Mouse (Mus musculus): Measurements from ENCODE around the gene Sptan1.

Sptan1 gene

DNA sequence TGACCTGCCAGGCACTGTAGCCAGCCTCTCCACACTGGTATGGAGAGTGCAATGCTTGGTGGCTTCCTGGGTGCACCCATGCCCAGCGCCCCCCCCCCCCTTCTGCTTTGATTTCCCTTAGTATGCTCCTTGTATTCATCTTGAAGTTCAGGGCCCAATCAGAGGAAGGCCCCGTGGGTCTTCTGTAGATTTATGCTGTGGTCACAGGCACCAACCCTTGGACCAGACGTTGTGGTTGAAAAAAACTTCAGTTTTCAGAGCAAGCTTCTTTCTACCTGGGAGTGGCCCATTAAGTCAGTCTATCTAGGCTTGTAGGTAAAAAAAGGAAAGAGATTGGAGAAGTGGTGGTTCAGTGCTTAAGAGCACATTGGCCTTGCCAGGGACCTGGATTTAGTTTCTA lies 98.4 kb downstream of the Sptan1 start:
- ChIA-PET CTCF (interaction anchor here in 1 of 4 experiments (1.0 kb wide), 1 partner anchor 15 kb away, joined by 4 read pairs; the partner anchor contains the start of gene Wdr34), POLR2A (interaction anchor here in 3 of 4 experiments (0.7 to 5.6 kb wide), 27 partner anchors 10 to 445 kb away, joined by 3 to 156 read pairs (median 11); partner anchors contain the start of genes Pkn3 (in 3 of the 3), Wdr34 (in 3 of the 3), Tbc1d13 (in 2 of the 3) and Endog (in 1 of the 3))

DNA sequence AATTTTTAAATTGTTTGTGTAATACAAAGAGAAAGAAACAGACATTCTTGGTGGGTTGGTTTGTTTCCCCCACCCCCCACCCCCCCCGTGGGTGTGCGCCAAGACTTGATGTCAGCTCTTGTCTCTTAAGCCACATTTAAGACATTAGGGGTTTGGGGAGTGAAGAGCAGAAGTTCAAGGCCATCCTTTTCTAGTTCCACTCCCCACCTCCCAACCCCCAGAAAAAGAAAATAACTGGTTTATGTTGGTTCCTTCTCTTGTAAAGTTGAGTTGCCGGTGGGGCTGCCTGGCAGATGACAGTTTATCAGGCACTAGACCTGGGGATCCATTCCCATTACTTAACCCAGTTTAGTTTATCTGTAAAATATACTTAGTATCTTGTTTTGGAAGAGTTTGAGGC lies 98.9 kb downstream of the Sptan1 start:
- ChIA-PET CTCF (interaction anchor here in 1 of 4 experiments (1.5 kb wide), 1 partner anchor 13 kb away, joined by 3 read pairs; the partner anchor contains the start of gene Pkn3), POLR2A (interaction anchor here (0.6 to 5.6 kb wide), 35 partner anchors 7 to 1962 kb away, joined by 3 to 156 read pairs (median 8); partner anchors contain the start of genes Wdr34 (in 4 of the 4), Pkn3 (in 3 of the 4), Set (in 2 of the 4) and Odf2 (in 1 of the 4))

DNA sequence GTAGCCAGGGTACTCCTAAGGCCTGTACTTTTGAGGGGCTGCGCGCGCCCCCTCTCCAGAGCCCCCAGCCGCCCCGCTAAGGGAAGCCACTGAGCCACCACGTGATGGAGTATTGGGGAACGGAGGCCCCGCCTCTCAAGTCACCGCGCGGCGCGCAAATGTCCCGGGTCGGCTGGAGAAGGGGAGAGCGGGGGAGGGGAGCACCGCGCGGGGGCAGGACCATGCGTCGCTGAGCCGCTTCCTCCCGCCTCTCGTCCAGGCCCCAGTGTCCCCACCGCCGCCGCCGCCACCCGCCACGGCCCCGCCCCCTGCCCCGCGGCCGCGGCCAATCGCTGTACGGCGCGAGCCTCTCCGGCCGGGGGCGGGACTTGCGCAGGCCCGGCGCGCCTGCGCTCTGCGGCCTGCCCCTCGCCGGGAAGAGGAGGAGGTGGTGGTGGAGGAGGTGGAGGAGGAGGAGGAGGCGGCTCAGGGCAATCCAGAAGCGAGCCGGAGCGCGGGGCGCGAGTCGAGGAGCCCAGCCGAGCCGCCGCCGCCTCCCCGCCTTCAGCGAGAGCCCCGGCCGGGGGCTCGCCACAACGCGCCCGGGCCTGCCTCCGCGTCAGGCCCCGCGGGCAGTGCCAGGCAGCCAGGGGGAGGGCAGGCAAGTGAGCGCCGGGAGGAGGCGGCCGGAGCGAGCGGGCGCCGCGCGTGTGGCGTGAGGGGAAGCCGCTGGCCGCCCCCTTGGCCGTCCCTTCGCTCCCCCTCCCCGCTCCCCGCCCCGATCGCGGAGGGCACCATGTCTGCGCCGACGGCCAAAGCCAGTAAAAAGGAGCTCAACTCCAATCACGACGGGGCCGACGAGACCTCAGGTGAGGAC lies 100.9 kb downstream of the Sptan1 start:
- POLR2A ChIA-PET = interaction anchor here in 3 of 4 experiments (0.6 to 5.6 kb wide), 32 partner anchors 8 to 246 kb away, joined by 3 to 156 read pairs (median 4); partner anchors contain the start of genes Pkn3 (in 3 of the 3), Wdr34 (in 3 of the 3), Set (in 2 of the 3) and Endog (in 1 of the 3)
- CTCF ChIA-PET = interaction anchor here in 1 of 4 experiments (0.6 kb wide), 1 partner anchor 279 kb away, joined by 14 read pairs; the partner anchor contains the start of gene Coq4

DNA sequence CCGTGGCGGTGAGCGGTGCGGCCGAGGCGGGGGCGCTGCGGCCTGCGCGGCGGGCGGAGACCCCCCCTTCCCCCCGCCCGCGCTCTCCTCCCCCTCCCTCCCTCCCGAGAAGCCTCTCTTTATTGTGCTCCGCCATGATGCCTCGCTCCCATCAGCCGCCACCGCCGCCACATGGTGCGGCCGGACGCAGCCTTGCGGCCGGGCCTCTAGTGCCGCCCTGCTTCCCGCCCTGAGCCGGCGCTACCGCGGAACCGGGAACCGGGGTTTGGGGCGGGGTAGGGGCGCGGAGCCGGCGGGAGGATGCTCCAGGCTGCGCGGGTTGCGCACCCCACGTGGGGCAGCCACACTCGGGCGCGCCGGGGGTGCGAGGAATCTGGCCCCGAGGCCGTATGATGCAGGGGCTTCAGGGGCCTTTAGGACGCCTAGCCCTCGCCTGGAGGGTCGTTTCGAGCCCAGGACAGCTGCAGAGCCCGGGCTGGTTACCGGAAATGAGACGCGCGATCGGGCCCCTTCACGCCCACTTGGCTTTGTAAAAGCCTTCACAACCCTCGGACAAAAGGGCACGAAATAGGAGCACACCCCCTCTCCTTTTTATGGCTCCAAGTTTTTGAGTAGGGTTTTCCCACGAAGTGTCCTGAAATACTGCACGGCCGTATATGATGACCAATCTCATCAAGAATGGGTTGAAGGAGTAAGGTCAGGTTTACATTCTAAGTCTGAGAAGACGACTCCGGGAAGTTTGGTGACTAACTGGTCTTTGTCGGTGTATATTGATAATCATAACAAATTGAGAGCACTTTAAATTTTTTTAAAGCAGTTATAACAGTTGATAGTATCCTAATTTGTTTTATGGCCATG lies 101.9 kb downstream of the Sptan1 start:
- CTCF ChIA-PET = interaction anchor here in 1 of 4 experiments (1.5 kb wide), 1 partner anchor 10 kb away, joined by 7 read pairs; the partner anchor contains the start of gene Pkn3

DNA sequence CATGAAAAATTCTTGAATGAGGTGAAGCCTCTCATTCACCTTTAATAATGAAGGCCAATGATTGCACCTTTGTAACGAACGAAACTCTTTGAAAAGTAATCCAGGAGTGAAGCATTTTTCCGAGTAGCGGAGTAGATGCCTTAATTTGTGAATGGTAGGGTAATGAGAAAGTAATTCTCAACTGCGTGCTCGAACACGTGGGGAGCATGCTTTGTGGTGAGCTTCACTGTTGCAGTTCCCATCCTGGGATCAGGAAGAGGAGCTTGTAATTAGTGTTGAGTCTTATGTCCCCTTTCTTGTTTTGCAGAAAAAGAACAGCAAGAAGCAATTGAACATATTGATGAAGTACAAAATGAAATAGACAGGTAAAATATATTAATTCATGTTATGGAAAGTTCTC lies 102.6 kb downstream of the Sptan1 start:
- CTCF ChIA-PET = interaction anchor here in 2 of 4 experiments (0.5 to 1.5 kb wide), 2 partner anchors 9 to 97 kb away, joined by 6 to 7 read pairs; partner anchors contain the start of gene Pkn3 (in 1 of the 2)
- POLR2A ChIA-PET = interaction anchor here in 3 of 4 experiments (0.5 to 3.7 kb wide), 12 partner anchors 8 to 104 kb away, joined by 3 to 16 read pairs (median 5); partner anchors contain the start of genes Pkn3 (in 1 of the 3), Set (in 1 of the 3) and Wdr34 (in 1 of the 3)

More for the DNA sequence above, 101.9 kb downstream of the Sptan1 start:
- POLR2A ChIA-PET = interaction anchor here in 3 of 4 experiments (0.6 to 5.6 kb wide), 20 partner anchors 7 to 118 kb away, joined by 3 to 84 read pairs (median 4); partner anchors contain the start of genes Wdr34 (in 3 of the 3), Pkn3 (in 1 of the 3), Set (in 1 of the 3) and Tbc1d13 (in 1 of the 3)

DNA sequence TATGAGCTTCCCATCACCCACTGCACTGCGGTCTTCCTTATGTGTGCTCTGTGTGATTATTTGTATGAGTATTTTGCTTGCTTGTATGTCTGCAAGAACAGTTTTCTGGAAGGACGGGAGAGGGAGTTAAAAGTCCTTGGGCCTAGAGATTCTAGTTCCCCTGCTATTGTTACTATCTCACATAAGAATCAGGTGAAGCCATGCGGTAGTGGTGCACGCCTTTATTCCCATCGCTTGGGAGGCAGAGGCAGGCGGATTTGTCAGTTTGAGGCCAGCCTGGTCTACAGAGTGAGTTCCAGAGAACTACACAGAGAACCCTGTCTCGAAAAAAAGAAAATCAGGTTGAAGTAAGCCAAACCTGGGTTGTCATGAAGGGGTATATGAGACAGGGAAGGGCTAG lies 107.5 kb downstream of the Sptan1 start:
- ChIA-PET CTCF (interaction anchor here in 1 of 4 experiments (0.9 kb wide), 1 partner anchor 30 kb away, joined by 3 read pairs; no protein-coding TSS in a partner anchor), POLR2A (interaction anchor here (0.5 to 4.8 kb wide), 36 partner anchors 7 to 580 kb away, joined by 3 to 67 read pairs (median 5); partner anchors contain the start of genes Wdr34 (in 3 of the 4), Set (in 2 of the 4), Kyat1 (in 1 of the 4) and Spout1 (in 1 of the 4))

DNA sequence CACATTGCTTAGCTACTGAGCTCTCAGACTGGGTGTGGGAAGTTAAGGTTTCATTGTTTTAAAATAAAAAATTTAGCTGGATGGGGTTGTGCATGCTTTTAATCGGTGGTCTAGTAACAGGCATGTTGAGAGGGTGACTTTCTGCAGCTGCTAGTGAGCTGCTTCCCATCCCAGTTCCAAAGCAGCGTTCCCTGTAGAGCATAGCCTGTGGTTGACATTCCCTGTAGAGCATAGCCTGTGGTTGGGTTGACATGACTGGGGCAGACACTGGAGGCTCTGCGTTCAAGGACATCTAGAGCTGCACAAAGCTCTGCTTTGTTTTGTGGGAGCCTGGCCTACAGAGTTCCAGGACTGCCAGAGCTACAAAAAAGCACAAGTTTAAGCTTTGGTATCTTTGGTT lies 107.9 kb downstream of the Sptan1 start:
- POLR2A ChIA-PET = interaction anchor here (0.5 to 4.8 kb wide), 39 partner anchors 8 to 252 kb away, joined by 3 to 67 read pairs (median 5); partner anchors contain the start of genes Wdr34 (in 3 of the 4), Set (in 2 of the 4), Kyat1 (in 1 of the 4) and Spout1 (in 1 of the 4)
- CTCF ChIA-PET = interaction anchor here in 2 of 4 experiments (0.6 to 0.9 kb wide), 2 partner anchors 30 to 44 kb away, joined by 3 to 6 read pairs; no protein-coding TSS in a partner anchor

DNA sequence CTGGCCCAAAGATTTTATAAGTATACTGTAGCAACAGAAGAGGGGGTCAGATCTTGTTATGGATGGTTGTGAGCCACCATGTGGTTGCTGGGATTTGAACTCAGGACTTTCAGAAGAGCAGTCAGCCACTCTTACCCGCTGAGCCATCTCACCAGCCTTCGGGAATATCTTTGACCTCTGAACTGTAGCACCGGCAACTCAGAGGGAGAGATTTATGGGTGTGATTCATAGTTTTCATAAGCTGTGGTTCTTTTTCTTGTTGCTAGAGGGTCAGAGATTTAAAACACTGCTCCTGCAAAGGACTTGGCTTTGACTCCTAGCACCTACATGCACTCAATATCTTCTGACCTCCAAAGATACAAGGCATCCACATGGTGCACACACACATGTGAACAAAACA lies 110.3 kb downstream of the Sptan1 start:
- ChIA-PET CTCF (no interaction called here), POLR2A (interaction anchor here in 3 of 4 experiments (0.7 to 4.8 kb wide), 14 partner anchors 9 to 343 kb away, joined by 3 to 67 read pairs (median 8); partner anchors contain the start of genes Set (in 1 of the 3) and Wdr34 (in 1 of the 3))

DNA sequence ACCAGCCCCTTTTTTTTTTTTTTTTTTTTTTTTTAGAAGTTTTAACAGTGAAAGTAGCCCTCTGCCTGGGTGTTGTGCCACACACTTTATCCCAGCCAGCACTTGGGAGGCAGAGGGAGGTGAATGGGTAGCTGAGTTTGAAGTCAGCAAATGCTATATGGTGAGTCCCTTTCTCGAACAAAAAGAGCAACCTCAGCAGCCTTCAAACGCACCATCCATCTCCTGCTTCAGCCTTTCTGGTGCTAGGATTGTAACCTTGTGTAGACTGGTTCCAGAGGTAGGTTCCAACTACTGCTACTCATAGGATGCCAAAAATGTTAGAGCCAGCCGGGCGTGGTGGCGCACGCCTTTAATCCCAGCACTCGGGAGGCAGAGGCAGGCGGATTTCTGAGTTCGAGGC lies 111.1 kb downstream of the Sptan1 start:
- CTCF ChIA-PET = interaction anchor here in 1 of 4 experiments (0.7 to 1.5 kb wide), 2 partner anchors 317 to 370 kb away, joined by 3 to 4 read pairs; partner anchors contain the start of gene Gm13547

DNA sequence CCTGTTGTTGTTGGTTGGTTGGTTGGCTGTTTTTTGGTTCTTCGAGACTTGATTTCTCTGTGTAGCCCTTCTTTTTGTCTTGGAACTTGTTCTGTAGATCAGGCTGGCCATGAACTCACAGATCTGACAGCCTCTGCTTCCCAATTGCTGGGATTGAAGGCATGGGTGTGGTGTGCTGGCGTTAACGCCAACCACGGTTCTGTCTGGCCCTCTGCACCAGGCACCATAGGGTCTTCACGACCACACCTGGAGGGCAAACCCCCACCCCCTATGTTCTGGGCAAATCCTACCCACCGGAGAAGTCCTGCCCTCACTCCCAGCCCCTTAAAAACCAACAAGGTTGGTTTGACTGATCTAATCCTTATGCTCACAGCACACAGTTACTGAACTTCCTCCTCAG lies 111.6 kb downstream of the Sptan1 start:
- ChIA-PET POLR2A (interaction anchor here (0.5 to 5.4 kb wide), 29 partner anchors 9 to 308 kb away, joined by 3 to 52 read pairs (median 4); partner anchors contain the start of genes Zdhhc12 (in 2 of the 4), Endog (in 1 of the 4), Set (in 1 of the 4) and Tbc1d13 (in 1 of the 4)), CTCF (interaction anchor here (0.6 to 3.8 kb wide), 32 partner anchors 9 to 706 kb away, joined by 3 to 23 read pairs (median 3); partner anchors contain the start of genes Zdhhc12 (in 2 of the 4), Endog (in 1 of the 4), Gm13547 (in 1 of the 4) and Set (in 1 of the 4))

More for the DNA sequence above, 111.1 kb downstream of the Sptan1 start:
- POLR2A ChIA-PET = interaction anchor here (0.6 to 4.8 kb wide), 14 partner anchors 12 to 259 kb away, joined by 3 to 67 read pairs (median 6); partner anchors contain the start of genes Set (in 1 of the 4) and Wdr34 (in 1 of the 4)

DNA sequence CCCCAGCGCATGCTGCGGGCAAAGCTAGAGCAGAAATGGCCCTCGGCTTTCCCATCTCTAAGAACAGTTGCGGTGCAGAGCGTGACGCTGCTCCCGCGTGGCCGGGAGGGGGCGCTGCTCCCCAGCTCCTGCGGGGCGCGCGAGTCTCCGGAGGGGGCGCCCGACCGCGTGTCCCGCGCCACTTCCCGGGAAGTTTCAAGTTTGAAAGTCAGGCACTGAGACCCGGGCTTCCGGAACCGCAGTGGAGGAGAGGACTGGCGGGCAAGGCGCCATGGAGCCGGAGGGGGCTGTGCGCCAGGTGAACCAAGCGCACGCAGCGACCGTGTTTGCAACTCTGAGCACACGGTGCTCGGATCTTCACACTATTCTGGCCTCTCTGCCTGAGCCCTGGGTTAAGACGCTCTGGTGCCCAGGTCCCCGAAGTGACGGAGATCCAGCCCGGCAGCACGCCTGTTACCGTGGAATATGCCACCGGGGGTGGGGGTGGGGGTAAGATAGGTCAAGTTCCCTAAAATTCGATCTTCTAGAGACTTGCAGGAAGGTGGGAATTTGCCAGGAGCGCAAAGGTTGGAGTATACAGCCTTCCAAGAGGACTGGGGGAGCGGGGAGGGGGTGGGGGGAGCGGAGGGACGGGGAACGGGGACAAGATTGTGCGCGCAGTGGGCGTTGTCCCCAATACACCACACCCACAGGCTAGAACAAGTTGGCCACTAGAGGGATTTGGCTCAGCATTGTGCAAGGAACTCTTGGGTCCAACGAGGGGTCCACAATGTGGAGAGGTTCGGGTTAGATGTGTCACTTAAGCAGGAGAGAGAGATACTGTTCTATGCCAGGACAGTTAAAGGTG lies 112.4 kb downstream of the Sptan1 start, which contains the start of gene Pkn3:
Gene Pkn3 (plus strand): TSS at position 183 of the 847 bp plus-strand sequence.
- CTCF ChIA-PET = interaction anchor here (0.5 to 3.8 kb wide), 33 partner anchors 9 to 705 kb away, joined by 3 to 23 read pairs (median 3); partner anchors contain the start of genes Zdhhc12 (in 2 of the 4), Endog (in 1 of the 4), Gm13547 (in 1 of the 4) and Set (in 1 of the 4)
- POLR2A ChIA-PET = interaction anchor here (0.5 to 5.4 kb wide), 39 partner anchors 9 to 315 kb away, joined by 3 to 52 read pairs (median 4); partner anchors contain the start of genes Tbc1d13 (in 2 of the 4), Zdhhc12 (in 2 of the 4), Dolpp1 (in 1 of the 4) and Endog (in 1 of the 4)

DNA sequence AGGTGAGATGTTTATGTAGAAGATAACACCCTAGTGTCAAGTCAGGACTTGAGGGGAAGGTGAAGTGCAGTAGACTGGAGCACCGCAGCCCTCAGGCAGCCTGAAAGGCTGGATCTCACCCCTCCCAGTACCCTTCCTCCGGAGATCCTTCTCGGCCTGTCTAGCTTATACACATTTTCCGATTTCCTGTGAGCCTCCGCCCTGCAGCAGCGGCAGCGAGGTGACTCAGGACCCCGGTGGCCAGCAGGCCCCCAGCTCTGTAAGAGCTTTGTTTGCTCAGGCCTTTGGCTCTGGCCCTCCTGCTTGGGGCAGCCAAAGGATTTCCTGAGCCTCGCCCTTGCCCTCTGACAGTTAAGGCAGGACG lies 113.0 kb downstream of the Sptan1 start:
- ChIA-PET POLR2A (interaction anchor here (0.5 to 5.4 kb wide), 30 partner anchors 9 to 314 kb away, joined by 3 to 52 read pairs (median 4); partner anchors contain the start of genes Tbc1d13 (in 2 of the 4), Dolpp1 (in 1 of the 4), Wdr34 (in 1 of the 4) and Zdhhc12 (in 1 of the 4)), CTCF (interaction anchor here (0.9 to 3.8 kb wide), 9 partner anchors 9 to 117 kb away, joined by 3 to 23 read pairs (median 3); partner anchors contain the start of gene Zdhhc12 (in 2 of the 4))

DNA sequence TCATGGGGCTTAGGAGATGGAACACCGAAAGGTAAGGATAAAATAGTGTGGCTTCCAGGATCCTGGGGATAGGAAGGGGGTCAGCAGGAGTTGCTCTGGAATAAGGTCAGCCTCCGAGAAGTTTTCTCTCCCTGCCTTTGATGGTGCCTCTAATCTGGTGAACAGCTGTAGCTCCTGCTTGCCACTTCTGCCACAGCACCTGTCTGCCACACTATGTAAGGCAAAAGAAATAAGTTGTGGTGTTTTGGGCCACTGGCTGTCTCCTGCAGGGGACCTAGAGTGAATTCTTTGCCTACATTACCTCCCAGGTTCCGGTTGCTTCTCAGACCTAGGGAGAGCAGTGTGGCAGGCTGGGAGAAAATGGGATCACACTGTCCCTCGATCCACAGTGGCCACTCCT lies 113.4 kb downstream of the Sptan1 start:
- ChIA-PET CTCF (interaction anchor here in 3 of 4 experiments (0.9 to 3.8 kb wide), 11 partner anchors 9 to 156 kb away, joined by 3 to 23 read pairs (median 3); partner anchors contain the start of gene Zdhhc12 (in 1 of the 3)), POLR2A (interaction anchor here (0.5 to 5.4 kb wide), 39 partner anchors 8 to 314 kb away, joined by 3 to 52 read pairs (median 5); partner anchors contain the start of genes Tbc1d13 (in 2 of the 4), Wdr34 (in 2 of the 4), Dolpp1 (in 1 of the 4) and Miga2 (in 1 of the 4))

DNA sequence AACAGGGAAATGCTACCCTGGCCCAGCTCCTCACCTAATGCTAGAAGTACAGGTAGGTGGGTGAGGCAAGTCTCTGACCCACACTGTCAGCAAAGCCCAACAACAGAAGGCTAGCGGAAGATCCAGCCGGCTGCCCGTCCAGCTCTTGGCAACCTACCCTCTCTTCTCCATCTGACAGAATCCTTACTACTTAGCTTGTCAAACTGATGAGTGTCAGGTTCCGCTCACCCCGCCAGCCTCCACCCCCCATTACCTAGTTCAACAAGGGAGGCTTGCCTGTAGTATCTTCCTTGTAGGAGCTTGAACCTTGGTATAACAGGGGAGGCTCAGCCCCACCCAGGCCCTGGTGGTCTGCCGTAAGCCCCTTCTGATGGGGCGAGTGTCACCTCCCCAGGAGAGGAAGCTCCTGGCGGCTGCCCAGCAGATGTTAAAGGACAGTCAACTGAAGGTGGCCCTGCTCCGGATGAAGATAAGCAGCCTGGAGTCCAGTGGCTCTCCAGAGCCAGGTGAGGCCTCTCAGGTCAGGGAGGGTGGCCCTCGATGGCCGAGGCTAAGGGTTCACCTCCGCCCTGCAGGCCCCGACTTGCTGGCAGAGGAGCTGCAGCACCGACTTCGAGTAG lies 114.9 kb downstream of the Sptan1 start:
- ChIA-PET POLR2A (interaction anchor here (0.6 to 5.4 kb wide), 33 partner anchors 8 to 284 kb away, joined by 3 to 52 read pairs (median 6); partner anchors contain the start of genes Tbc1d13 (in 2 of the 4), Wdr34 (in 2 of the 4), Zdhhc12 (in 2 of the 4) and Miga2 (in 1 of the 4)), CTCF (interaction anchor here (0.8 to 3.8 kb wide), 11 partner anchors 7 to 854 kb away, joined by 3 to 23 read pairs (median 5); partner anchors contain the start of genes Zdhhc12 (in 2 of the 4) and Spout1 (in 1 of the 4))
